Mouse (Mus musculus): ENCODE data around the gene S100a16. TPM values are rescaled to one million over a fixed set of nuclear protein-coding genes. Genes with fewer than 3 reads are reported as not detected.
A peak's percentile ranks its signal among the peaks of the same experiment; 100 is the strongest.

Gene S100a16
- 32.3 and 35.2 TPM in 2 replicates for polyA plus RNA-seq (2015; fragmentation: Nextera tagmentation; extraction: Ambion mirVana)

DNA sequence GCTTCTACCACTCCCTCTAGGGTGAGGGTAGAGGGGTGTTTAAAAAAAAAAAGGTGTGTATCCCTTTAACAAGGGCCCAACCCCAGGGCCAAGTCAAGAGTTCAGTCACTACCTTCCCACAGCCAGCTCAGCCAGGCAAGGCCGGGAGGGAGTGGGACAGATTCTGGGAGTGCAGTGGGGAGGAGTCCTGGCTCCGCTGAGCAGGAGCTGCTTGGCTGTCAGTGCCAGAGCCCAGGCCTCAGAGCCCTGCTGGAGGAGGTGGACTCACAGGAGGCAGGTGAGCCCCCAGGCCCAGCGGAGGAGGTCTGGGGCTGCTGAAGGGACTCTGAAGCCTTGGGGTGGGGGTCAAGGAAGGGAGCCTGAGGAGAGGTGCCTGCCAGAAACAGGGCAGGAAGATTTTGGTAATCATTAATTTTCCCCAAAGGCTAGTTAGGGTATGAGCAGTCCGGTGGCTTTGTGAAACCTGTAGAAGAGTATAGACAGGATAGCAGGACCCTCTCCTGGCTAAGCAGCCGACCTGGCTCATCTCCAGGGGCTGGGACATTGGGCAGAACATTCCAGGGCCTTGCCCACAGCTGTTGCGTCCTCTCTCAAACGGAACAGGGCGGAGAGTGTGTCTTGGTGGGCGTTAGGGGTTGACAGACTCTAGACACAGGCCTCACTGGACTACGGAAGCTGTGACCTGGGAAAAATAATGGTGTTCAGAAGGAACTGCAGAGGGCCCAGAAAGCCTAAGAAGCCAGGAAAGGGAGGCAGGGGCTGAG lies at the start of gene S100a16:
S100a16 (plus strand) TSS at position 114 of the 764 bp plus-strand sequence.
- Histone ChIP-seq H3K9me3 (no peaks in the 10 kb centered on the region), H3K9ac (no peak within 1 kb of the TSS), H3K4me1 (peaks cover 9% of the 10 kb centered on the region), H3K36me3 (replicated peaks) (no peaks in the 10 kb centered on the region), H3K27me3 (replicated peaks) (no peaks in the 10 kb centered on the region), H3K4me3 (no peak within 1 kb of the TSS), H3K4me2 (no peak within 1 kb of the TSS), H3K27ac (no peak within 1 kb of the TSS)
- ATAC-seq (replicated peaks), result no peak
- 50% methylated on average over 10 of the region's 10 CpGs for WGBS

DNA sequence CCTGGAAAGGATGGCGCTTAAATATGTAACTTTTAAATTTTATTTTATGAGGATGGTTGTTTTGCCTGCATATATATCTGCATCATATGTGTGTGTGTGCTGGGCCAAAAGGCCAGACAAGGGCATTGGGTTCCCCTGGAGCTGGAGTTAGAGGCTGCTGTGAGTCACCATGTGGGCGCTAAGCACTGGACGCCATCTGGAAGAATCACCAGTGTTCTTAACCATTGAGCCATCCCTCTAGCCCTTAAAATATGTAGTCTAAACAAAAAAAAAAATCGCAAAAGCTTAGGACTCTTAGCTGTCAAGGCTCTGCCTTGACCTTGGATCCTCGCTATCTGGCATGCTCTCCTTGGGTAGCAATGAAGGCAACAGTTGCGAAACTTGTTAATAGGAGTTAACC lies 48.5 kb upstream of the S100a16 start:
- ATAC-seq (replicated peaks), result no peak
- H3K36me3 ChIP-seq (replicated peaks), result peaks cover 41% of the 10 kb centered on the region

DNA sequence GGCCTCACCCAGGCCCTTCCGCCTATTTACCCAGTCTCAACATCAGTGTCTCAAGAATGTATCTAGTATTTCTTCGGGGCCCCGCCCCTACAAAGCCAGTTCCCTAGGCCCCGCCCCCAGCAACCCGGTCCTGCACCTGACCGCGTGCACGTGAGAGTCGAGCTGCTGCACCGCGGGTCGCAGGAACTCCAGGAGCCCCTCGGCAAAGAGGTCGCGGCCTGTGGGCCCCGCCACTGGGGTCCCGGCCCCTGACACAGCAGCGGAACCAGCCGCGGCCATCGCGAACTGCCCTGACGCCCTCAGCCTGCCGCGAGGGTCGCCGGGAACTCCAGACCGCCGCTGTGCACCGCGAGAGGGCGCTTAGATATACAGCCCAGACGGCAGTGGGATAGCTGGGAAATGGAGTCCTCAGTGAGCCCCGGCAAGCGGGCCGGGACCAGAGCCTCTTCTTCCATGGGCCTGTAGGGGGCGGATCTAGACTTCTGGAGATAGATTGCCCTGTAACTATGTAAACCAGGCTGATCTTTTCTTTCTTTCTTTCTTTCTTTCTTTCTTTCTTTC lies 46.3 kb upstream of the S100a16 start, which contains the start of gene Snapin:
Snapin (minus strand) TSS at position 338 of the 561 bp plus-strand sequence.
- Histone ChIP-seq H3K9ac (peak within 1 kb of the TSS; percentile 71), H3K4me1 (peaks cover 7% of the 10 kb centered on the region), H3K9me3 (no peaks in the 10 kb centered on the region), H3K4me2 (peak within 1 kb of the TSS; percentile 59), H3K4me3 (peak within 1 kb of the TSS; percentile 65), H3K36me3 (replicated peaks) (peaks cover 24% of the 10 kb centered on the region), H3K27ac (peak within 1 kb of the TSS; percentile 76), H3K27me3 (replicated peaks) (no peaks in the 10 kb centered on the region)
- WGBS, result under 1% methylated on average over 37 of the region's 37 CpGs
- ATAC-seq (replicated peaks), result peak; percentile 98

More for the DNA sequence above, 48.5 kb upstream of the S100a16 start:
- H3K27ac ChIP-seq, result no peak overlapping the region
- 88% methylated on average over 6 of the region's 6 CpGs for WGBS
- H3K4me1 ChIP-seq, result peaks cover 7% of the 10 kb centered on the region
- no peaks in the 10 kb centered on the region for H3K27me3 ChIP-seq (replicated peaks)
- H3K9me3 ChIP-seq, result no peaks in the 10 kb centered on the region
- H3K4me3 ChIP-seq, result no peak overlapping the region
- no peak overlapping the region for H3K9ac ChIP-seq
- no peak overlapping the region for H3K4me2 ChIP-seq

DNA sequence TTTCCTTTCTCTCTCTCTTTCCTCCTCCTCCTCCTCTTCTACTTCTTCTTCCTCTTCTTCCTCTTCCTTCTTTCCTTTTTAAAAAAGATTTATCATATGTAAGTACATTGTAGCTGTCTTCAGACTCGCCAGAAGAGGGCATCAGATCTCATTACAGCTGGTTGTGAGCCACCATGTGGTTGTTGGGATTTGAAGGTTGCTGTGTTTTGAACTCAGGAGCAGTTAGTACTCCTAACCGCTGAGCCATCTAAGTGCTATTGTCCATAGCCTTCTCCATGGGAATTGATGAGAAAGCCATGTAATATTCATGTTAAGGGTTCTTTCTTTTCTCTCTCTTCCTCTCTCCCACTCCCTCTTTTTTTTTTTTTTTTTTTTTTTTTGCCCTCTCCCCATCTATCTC lies 45.7 kb upstream of the S100a16 start:
- ATAC-seq (replicated peaks), result peak; percentile 27; the same call in 1 of the 2 replicates
- WGBS, result 44% methylated on average over 2 of the region's 2 CpGs
- Histone ChIP-seq H3K4me2 (no peak overlapping the region), H3K27me3 (replicated peaks) (no peaks in the 10 kb centered on the region), H3K9ac (no peak overlapping the region), H3K9me3 (no peaks in the 10 kb centered on the region), H3K27ac (no peak overlapping the region), H3K36me3 (replicated peaks) (peaks cover 23% of the 10 kb centered on the region), H3K4me1 (peaks cover 7% of the 10 kb centered on the region), H3K4me3 (no peak overlapping the region)

DNA sequence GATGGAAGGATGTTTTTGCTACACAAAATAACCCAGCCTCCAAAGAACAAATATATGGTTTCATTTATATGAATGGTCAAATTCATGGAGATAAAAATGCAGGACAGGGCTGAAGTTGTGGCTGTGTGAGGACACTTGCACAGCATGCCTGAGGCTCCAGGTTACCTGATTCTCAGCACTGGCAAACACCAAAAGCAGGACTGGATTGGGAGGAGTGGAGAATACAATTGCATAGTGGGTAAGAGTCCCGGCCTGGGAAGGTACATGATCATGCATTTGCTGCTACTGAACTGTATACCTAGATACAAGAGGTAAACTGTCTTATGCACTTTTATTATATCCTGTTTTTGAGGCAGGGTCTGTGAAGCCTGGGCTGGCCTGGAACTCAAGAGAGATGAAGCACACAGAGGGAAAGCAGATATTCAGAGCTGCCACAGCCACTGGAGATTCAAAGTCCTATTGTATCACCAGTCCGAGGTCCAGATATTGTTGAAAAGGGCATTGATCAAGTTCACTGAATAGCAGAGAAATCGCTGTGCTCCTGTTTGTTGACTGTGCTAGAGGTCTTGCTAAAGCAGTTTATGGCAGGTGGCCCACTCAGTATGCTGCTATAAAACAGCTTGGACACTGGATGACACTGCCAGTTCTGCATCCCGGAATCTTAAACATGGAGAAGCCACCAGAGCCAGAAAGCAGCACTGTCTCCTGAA lies 43.1 kb upstream of the S100a16 start:
- Histone ChIP-seq H3K27me3 (replicated peaks) (no peaks in the 10 kb centered on the region), H3K4me2 (no peak overlapping the region), H3K9me3 (no peaks in the 10 kb centered on the region), H3K4me3 (no peak overlapping the region), H3K9ac (no peak overlapping the region), H3K27ac (no peak overlapping the region), H3K36me3 (replicated peaks) (peaks cover 22% of the 10 kb centered on the region; the same call in 1 of the 2 replicates), H3K4me1 (peaks cover 7% of the 10 kb centered on the region)
- 66% methylated on average over 4 of the region's 4 CpGs for WGBS
- no peak for ATAC-seq (replicated peaks)

DNA sequence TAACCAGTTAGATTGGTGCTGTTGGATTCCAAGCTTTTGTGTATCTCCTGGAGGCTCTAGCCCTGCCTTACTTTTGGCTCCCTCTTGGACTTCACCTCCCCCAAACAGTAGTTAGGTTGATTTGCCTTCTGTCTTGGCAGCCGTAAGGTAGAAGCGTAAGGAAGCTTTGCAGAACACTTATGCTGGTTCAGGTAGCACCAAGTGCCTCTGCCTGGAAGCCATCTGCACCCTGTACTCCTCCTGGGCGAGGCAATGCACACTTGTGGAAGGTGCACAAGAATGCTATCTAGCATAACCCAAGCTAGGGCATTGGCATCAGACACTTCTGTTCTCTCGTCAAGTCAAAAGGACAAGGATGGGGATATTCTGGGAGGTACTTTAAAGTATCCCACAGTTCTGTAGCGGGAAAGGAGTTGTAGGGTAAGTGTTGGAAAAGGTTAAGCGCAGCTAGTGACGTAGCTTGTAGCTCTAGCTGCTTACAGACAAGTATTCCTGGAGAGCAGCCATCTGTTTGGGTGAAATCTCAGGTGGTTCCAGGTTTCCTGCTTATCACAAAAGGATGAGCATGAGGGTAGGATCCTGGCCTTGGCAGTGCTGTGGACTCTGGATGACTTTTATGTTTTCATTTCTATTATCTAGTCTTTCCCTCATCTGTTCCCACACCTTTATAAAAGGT lies 41.1 kb upstream of the S100a16 start:
- Histone ChIP-seq H3K4me3 (no peak overlapping the region), H3K9me3 (no peaks in the 10 kb centered on the region), H3K27ac (no peak overlapping the region), H3K27me3 (replicated peaks) (no peaks in the 10 kb centered on the region), H3K36me3 (replicated peaks) (peaks cover 33% of the 10 kb centered on the region), H3K9ac (no peak overlapping the region), H3K4me2 (no peak overlapping the region), H3K4me1 (no peaks in the 10 kb centered on the region)
- 93% methylated on average over 7 of the region's 7 CpGs for WGBS
- no peak for ATAC-seq (replicated peaks)

DNA sequence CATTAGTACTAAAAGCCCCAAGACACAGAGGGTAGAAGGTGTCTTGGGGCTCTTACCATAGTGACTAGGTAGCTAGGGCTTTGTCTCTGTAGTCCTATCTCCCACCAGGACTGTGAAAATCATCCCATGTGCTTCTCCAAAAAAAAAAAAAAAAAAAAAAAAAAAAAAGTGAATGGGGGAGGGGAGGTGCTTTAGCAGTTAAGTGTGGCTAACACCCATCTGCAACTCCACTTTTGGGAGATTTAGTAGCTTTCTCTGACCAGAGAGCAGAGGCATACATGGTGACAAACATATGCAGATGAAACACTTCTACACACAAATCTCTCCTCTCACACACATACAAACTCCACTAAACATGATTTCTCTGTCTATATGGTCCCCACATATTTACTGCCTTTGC lies 39.5 kb upstream of the S100a16 start:
- Histone ChIP-seq H3K4me1 (no peaks in the 10 kb centered on the region), H3K4me2 (no peak overlapping the region), H3K9ac (no peak overlapping the region), H3K9me3 (no peaks in the 10 kb centered on the region), H3K4me3 (no peak overlapping the region), H3K27me3 (replicated peaks) (no peaks in the 10 kb centered on the region), H3K36me3 (replicated peaks) (peaks cover 44% of the 10 kb centered on the region), H3K27ac (no peak overlapping the region)
- ATAC-seq (replicated peaks), result no peak

DNA sequence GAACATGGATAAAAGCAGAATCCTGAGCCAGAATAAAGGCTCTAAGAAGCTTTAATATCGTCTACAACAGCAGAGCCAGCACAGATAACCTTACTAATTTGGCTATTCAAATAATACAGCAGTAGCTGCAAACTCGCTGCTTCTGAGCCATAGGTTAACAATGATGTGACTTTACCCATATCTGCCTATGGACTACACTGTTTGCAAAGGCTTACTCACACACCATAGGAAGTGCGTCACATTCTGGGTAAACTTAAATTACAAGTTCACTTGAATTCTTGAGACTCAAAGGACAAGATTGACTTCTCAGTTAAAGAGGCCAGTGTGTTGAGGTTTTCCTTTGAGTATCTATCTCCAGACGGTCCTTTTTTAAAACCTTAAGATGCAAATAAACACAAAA lies 33.6 kb upstream of the S100a16 start:
- H3K27ac ChIP-seq, result no peak overlapping the region
- H3K27me3 ChIP-seq (replicated peaks), result no peaks in the 10 kb centered on the region
- peaks cover 30% of the 10 kb centered on the region for H3K4me1 ChIP-seq
- WGBS, result 64% methylated on average over 4 of the region's 4 CpGs
- H3K4me2 ChIP-seq, result no peak overlapping the region
- H3K9me3 ChIP-seq, result no peaks in the 10 kb centered on the region
- no peak for ATAC-seq (replicated peaks)
- H3K4me3 ChIP-seq, result no peak overlapping the region
- no peak overlapping the region for H3K9ac ChIP-seq
- peaks cover 51% of the 10 kb centered on the region for H3K36me3 ChIP-seq (replicated peaks)

DNA sequence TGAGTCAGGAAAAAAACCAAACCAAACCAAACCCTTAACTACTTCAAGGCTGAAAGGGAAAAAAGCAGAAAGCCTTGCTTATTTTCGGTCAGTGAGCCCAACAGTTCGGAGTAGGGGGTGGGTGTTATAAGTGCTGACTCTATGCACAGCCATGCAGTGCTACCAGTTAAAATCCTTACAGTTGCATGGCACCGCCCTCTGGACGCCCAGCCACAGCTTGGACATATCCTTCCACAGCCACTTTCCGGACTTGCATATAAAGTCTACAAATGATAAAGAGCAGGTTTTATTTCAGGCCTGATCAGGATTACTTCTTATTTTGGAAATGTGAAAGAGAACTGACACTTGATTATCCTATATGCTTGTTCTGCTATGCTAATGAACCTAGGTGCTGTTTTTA lies 31.8 kb upstream of the S100a16 start:
- no peak overlapping the region for H3K4me3 ChIP-seq
- H3K4me1 ChIP-seq, result peaks cover 34% of the 10 kb centered on the region
- ATAC-seq (replicated peaks), result no peak
- no peak overlapping the region for H3K9ac ChIP-seq
- 95% methylated on average over 5 of the region's 5 CpGs for WGBS
- no peaks in the 10 kb centered on the region for H3K9me3 ChIP-seq
- no peaks in the 10 kb centered on the region for H3K27me3 ChIP-seq (replicated peaks)
- H3K4me2 ChIP-seq, result no peak overlapping the region
- no peak overlapping the region for H3K27ac ChIP-seq
- peaks cover 42% of the 10 kb centered on the region for H3K36me3 ChIP-seq (replicated peaks)

DNA sequence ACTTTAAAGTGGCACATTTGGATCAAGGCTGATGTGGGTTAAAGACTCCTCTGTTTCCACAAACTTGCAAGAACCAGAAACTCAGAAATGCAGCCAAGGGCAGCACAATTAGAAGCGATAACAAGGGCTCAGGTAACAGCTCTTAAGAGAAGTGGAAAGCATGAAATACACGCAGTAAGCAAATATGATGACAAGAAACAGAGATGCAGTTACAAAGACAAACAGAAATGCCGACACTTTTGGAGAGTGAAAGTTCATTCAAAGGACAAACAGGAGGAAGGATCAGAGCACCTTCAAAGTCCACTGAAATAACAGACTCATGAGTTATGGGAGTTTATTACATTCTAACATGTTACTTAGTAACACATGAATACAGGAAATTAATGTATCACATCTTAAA lies 30.7 kb upstream of the S100a16 start:
- no peaks in the 10 kb centered on the region for H3K27me3 ChIP-seq (replicated peaks)
- no peak overlapping the region for H3K4me2 ChIP-seq
- no peaks in the 10 kb centered on the region for H3K9me3 ChIP-seq
- 94% methylated on average over 3 of the region's 3 CpGs for WGBS
- no peak for ATAC-seq (replicated peaks)
- no peak overlapping the region for H3K9ac ChIP-seq
- peaks cover 34% of the 10 kb centered on the region for H3K4me1 ChIP-seq
- no peak overlapping the region for H3K27ac ChIP-seq
- no peak overlapping the region for H3K4me3 ChIP-seq
- peaks cover 34% of the 10 kb centered on the region; the same call in 1 of the 2 replicates for H3K36me3 ChIP-seq (replicated peaks)

DNA sequence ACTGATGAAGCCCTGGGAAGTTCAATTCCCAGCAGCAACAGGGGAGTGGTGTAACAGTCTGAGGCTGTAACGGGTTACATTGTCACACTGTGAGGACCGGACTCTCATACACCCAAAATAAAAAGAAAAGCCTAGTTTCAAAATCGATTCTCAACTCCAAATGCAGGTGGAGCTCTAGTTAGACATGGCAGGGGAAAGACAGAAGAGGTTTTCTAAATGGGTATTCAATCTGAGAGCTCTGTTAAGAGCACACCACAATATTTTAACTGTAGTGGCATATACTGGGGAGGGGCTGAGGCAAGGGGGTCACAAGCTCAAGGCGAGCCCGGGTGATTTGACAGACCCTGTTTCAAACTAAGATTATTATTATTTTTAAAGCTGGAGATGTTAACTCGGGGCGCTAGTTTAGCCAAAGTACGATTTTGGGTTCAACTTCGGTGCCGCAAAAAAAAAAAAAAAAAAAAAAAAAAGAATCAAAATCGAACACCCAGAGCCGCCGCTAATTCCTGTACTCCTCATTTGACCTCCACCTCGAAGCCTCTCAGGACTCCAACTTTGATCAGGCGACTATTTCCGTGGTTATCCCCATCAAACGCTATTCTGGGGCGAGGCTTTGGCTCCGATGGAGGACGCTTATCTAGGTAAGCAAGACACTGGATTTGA lies 28.6 kb upstream of the S100a16 start:
- 4% methylated on average over 20 of the region's 20 CpGs for WGBS
- no peaks in the 10 kb centered on the region for H3K9me3 ChIP-seq
- peaks cover 29% of the 10 kb centered on the region for H3K4me1 ChIP-seq
- H3K4me2 ChIP-seq, result peak overlapping the region; percentile 68
- H3K27me3 ChIP-seq (replicated peaks), result peaks cover 7% of the 10 kb centered on the region; the same call in 1 of the 2 replicates
- H3K27ac ChIP-seq, result peak overlapping the region; percentile 97
- ATAC-seq (replicated peaks), result no peak
- H3K9ac ChIP-seq, result peak overlapping the region; percentile 96
- H3K4me3 ChIP-seq, result peak overlapping the region; percentile 98
- peaks cover 23% of the 10 kb centered on the region; the same call in 1 of the 2 replicates for H3K36me3 ChIP-seq (replicated peaks)
